Mouse (Mus musculus) liver, adult 2 months (tissue): ENCODE measurements around the gene Lsr.

ENCODE experiments used
- CTCF ChIP-seq: fragments of 200-500 bp; IDR thresholded peaks from 2 replicates; pipeline ENCODE4 v1.5.1; 2011; ENCODE audit warnings: low read depth, low read length, control low read depth
- POLR2A ChIP-seq: fragments of 200-500 bp; IDR thresholded peaks from 2 replicates; pipeline ENCODE4 v1.6.1; 2011; ENCODE audit warnings: low read length, control low read depth; ENCODE audit not compliant: insufficient read depth; ENCODE audit errors: extremely low read depth

GRCm38 (mm10) chr7:30985357-30985756 lies 12.1 kb upstream of the Lsr start:
- TF ChIP-seq CTCF: no peak
- TF ChIP-seq POLR2A: no peak
